Mouse (Mus musculus): ENCODE data around the gene Larp1b. TPM values are rescaled to one million over a fixed set of nuclear protein-coding genes. Genes with fewer than 3 reads are reported as not detected.
"Not testable (repeated sequence)": the region's sequence is repeated elsewhere in the genome, so short reads cannot be mapped to it uniquely, and the experiment has no call there.

Gene Larp1b
- polyA plus RNA-seq (2014; fragmentation: Nextera tagmentation; extraction: Ambion mirVana) = 4.7 and 5.0 TPM in 2 replicates

GRCm38 (mm10) chr3:40949170-40949902, at the start of gene Larp1b:
Larp1b (plus strand) TSS chr3:40949828.
- 1% methylated on average over 66 of the region's 66 CpGs for WGBS
- peak within 1 kb of the TSS; percentile 77 for H3K9ac ChIP-seq
- ATAC-seq (ENCODE audit: low FRiP score) = peak; percentile 97
- H3K4me2 ChIP-seq (replicated peaks) = peak within 1 kb of the TSS; percentile 94
- H3K4me1 ChIP-seq (replicated peaks; ENCODE audit: control insufficient read depth, insufficient read depth, low read length) = peaks cover 9% of the 10 kb centered on the region
- H3K27ac ChIP-seq = peak within 1 kb of the TSS; percentile 71
- no peaks in the 10 kb centered on the region for H3K9me3 ChIP-seq (ENCODE audit: control insufficient read depth, low read length)
- DNase-seq (ENCODE audit: low spot score) = peak; percentile 92
- H3K27me3 ChIP-seq (ENCODE audit: control insufficient read depth, insufficient read depth, low read length) = peaks cover 17% of the 10 kb centered on the region
- H3K36me3 ChIP-seq (replicated peaks; ENCODE audit: control insufficient read depth, insufficient read depth) = no peaks in the 10 kb centered on the region
- peak within 1 kb of the TSS; percentile 84 for H3K4me3 ChIP-seq (replicated peaks; ENCODE audit: low read length)

GRCm38 (mm10) chr3:40902443-40902842, 47.2 kb upstream of the Larp1b start, which contains the start of gene 1700034I23Rik:
1700034I23Rik (minus strand) TSS chr3:40902543.
- not testable (repeated sequence) for H3K4me3 ChIP-seq (replicated peaks; ENCODE audit: low read length); ATAC-seq (ENCODE audit: low FRiP score); H3K4me1 ChIP-seq (replicated peaks; ENCODE audit: control insufficient read depth, insufficient read depth, low read length); H3K4me2 ChIP-seq (replicated peaks); DNase-seq (ENCODE audit: low spot score); H3K27me3 ChIP-seq (ENCODE audit: control insufficient read depth, insufficient read depth, low read length); H3K9ac ChIP-seq; H3K9me3 ChIP-seq (ENCODE audit: control insufficient read depth, low read length); H3K27ac ChIP-seq
- H3K36me3 ChIP-seq (replicated peaks; ENCODE audit: control insufficient read depth, insufficient read depth) = peaks cover 13% of the 10 kb centered on the region
- 99% methylated on average over 5 of the region's 10 CpGs for WGBS

- Histone ChIP-seq H3K4me1 (replicated peaks; ENCODE audit: control insufficient read depth, insufficient read depth, low read length) (no peaks in the 10 kb centered on the region), H3K4me2 (replicated peaks) (no peak overlapping the region), H3K27ac (no peak overlapping the region), H3K36me3 (replicated peaks; ENCODE audit: control insufficient read depth, insufficient read depth) (peaks cover 35% of the 10 kb centered on the region), H3K9ac (no peak overlapping the region), H3K27me3 (ENCODE audit: control insufficient read depth, insufficient read depth, low read length) (no peaks in the 10 kb centered on the region), H3K9me3 (ENCODE audit: control insufficient read depth, low read length) (no peaks in the 10 kb centered on the region), H3K4me3 (replicated peaks; ENCODE audit: low read length) (no peak overlapping the region)
- no peak for DNase-seq (ENCODE audit: low spot score)
- no peak for ATAC-seq (ENCODE audit: low FRiP score)
- WGBS = 88% methylated on average over 5 of the region's 5 CpGs
Measured at GRCm38 (mm10) chr3:40938189-40938588, 11.4 kb upstream of the Larp1b start.

- no peak overlapping the region for H3K27ac ChIP-seq
Measured at GRCm38 (mm10) chr3:40938592-40938991, 11.0 kb upstream of the Larp1b start.

GRCm38 (mm10) chr3:40939019-40939418, 10.6 kb upstream of the Larp1b start:
- Histone ChIP-seq H3K27ac (no peak overlapping the region), H3K9ac (no peak overlapping the region), H3K4me2 (replicated peaks) (no peak overlapping the region), H3K27me3 (ENCODE audit: control insufficient read depth, insufficient read depth, low read length) (no peaks in the 10 kb centered on the region), H3K36me3 (replicated peaks; ENCODE audit: control insufficient read depth, insufficient read depth) (peaks cover 27% of the 10 kb centered on the region), H3K4me1 (replicated peaks; ENCODE audit: control insufficient read depth, insufficient read depth, low read length) (no peaks in the 10 kb centered on the region), H3K4me3 (replicated peaks; ENCODE audit: low read length) (no peak overlapping the region), H3K9me3 (ENCODE audit: control insufficient read depth, low read length) (no peaks in the 10 kb centered on the region)
- no peak for ATAC-seq (ENCODE audit: low FRiP score)
- no peak for DNase-seq (ENCODE audit: low spot score)

More at GRCm38 (mm10) chr3:40938592-40938991, 11.0 kb upstream of the Larp1b start:
- H3K36me3 ChIP-seq (replicated peaks; ENCODE audit: control insufficient read depth, insufficient read depth) = peaks cover 31% of the 10 kb centered on the region
- WGBS = 96% methylated on average over 4 of the region's 4 CpGs
- H3K4me1 ChIP-seq (replicated peaks; ENCODE audit: control insufficient read depth, insufficient read depth, low read length) = no peaks in the 10 kb centered on the region
- no peak overlapping the region for H3K9ac ChIP-seq
- no peaks in the 10 kb centered on the region for H3K9me3 ChIP-seq (ENCODE audit: control insufficient read depth, low read length)
- H3K4me3 ChIP-seq (replicated peaks; ENCODE audit: low read length) = no peak overlapping the region
- ATAC-seq (ENCODE audit: low FRiP score) = no peak
- no peak overlapping the region for H3K4me2 ChIP-seq (replicated peaks)
- H3K27me3 ChIP-seq (ENCODE audit: control insufficient read depth, insufficient read depth, low read length) = no peaks in the 10 kb centered on the region
- no peak for DNase-seq (ENCODE audit: low spot score)

- DNase-seq (ENCODE audit: low spot score) (peak; percentile 31), ATAC-seq (ENCODE audit: low FRiP score) (peak; percentile 12)
- peak overlapping the region; percentile 77 for H3K9ac ChIP-seq
- H3K4me1 ChIP-seq (replicated peaks; ENCODE audit: control insufficient read depth, insufficient read depth, low read length) = peaks cover 9% of the 10 kb centered on the region
- under 1% methylated on average over 99 of the region's 118 CpGs for WGBS
- peak overlapping the region; percentile 71 for H3K27ac ChIP-seq
- H3K36me3 ChIP-seq (replicated peaks; ENCODE audit: control insufficient read depth, insufficient read depth) = no peaks in the 10 kb centered on the region
- H3K27me3 ChIP-seq (ENCODE audit: control insufficient read depth, insufficient read depth, low read length) = peaks cover 17% of the 10 kb centered on the region
- no peaks in the 10 kb centered on the region for H3K9me3 ChIP-seq (ENCODE audit: control insufficient read depth, low read length)
- H3K4me2 ChIP-seq (replicated peaks) = peak overlapping the region; percentile 94
- peak overlapping the region; percentile 84 for H3K4me3 ChIP-seq (replicated peaks; ENCODE audit: low read length)
Measured at GRCm38 (mm10) chr3:40949903-40950600, 424 bp downstream of the Larp1b start.

- Histone ChIP-seq H3K4me2 (replicated peaks) (peak overlapping the region; percentile 94), H3K9ac (peak overlapping the region; percentile 77), H3K36me3 (replicated peaks; ENCODE audit: control insufficient read depth, insufficient read depth) (no peaks in the 10 kb centered on the region), H3K4me3 (replicated peaks; ENCODE audit: low read length) (peak overlapping the region; percentile 84), H3K27me3 (ENCODE audit: control insufficient read depth, insufficient read depth, low read length) (peaks cover 17% of the 10 kb centered on the region), H3K27ac (0 out of 2 replicates have a peak overlapping the region, but pooled peaks have one; percentile 71), H3K9me3 (ENCODE audit: control insufficient read depth, low read length) (no peaks in the 10 kb centered on the region), H3K4me1 (replicated peaks; ENCODE audit: control insufficient read depth, insufficient read depth, low read length) (peaks cover 9% of the 10 kb centered on the region)
- WGBS = under 1% methylated on average over 43 of the region's 43 CpGs
- DNase-seq (ENCODE audit: low spot score) (peak; percentile 33), ATAC-seq (ENCODE audit: low FRiP score) (no peak)
Measured at GRCm38 (mm10) chr3:40950601-40951201, 1.1 kb downstream of the Larp1b start.

GRCm38 (mm10) chr3:40951365-40951764, 1.7 kb downstream of the Larp1b start:
- 9% methylated on average over 7 of the region's 7 CpGs for WGBS
- H3K9ac ChIP-seq = no peak overlapping the region
- ATAC-seq (ENCODE audit: low FRiP score) = no peak
- no peak overlapping the region for H3K27ac ChIP-seq
- peak overlapping the region; percentile 94 for H3K4me2 ChIP-seq (replicated peaks)
- peaks cover 17% of the 10 kb centered on the region for H3K27me3 ChIP-seq (ENCODE audit: control insufficient read depth, insufficient read depth, low read length)
- H3K4me1 ChIP-seq (replicated peaks; ENCODE audit: control insufficient read depth, insufficient read depth, low read length) = peaks cover 9% of the 10 kb centered on the region
- H3K4me3 ChIP-seq (replicated peaks; ENCODE audit: low read length) = peak overlapping the region; percentile 84
- no peak for DNase-seq (ENCODE audit: low spot score)
- H3K36me3 ChIP-seq (replicated peaks; ENCODE audit: control insufficient read depth, insufficient read depth) = no peaks in the 10 kb centered on the region
- no peaks in the 10 kb centered on the region for H3K9me3 ChIP-seq (ENCODE audit: control insufficient read depth, low read length)

GRCm38 (mm10) chr3:40952606-40953005, 3.0 kb downstream of the Larp1b start:
- Histone ChIP-seq H3K4me2 (replicated peaks) (no peak overlapping the region), H3K4me3 (replicated peaks; ENCODE audit: low read length) (no peak overlapping the region), H3K9ac (no peak overlapping the region), H3K27ac (no peak overlapping the region), H3K27me3 (ENCODE audit: control insufficient read depth, insufficient read depth, low read length) (peaks cover 17% of the 10 kb centered on the region), H3K9me3 (ENCODE audit: control insufficient read depth, low read length) (no peaks in the 10 kb centered on the region), H3K36me3 (replicated peaks; ENCODE audit: control insufficient read depth, insufficient read depth) (no peaks in the 10 kb centered on the region), H3K4me1 (replicated peaks; ENCODE audit: control insufficient read depth, insufficient read depth, low read length) (peaks cover 9% of the 10 kb centered on the region)
- ATAC-seq (ENCODE audit: low FRiP score) (no peak), DNase-seq (ENCODE audit: low spot score) (no peak)

Data from hindbrain, embryonic 14.5 days (tissue).